Mouse (Mus musculus) forebrain, postnatal 0 days (tissue): Measurements from ENCODE around the gene Otos. TPM values are rescaled to one million over a fixed set of nuclear protein-coding genes. Genes with fewer than 3 reads are reported as not detected.

Source experiments
- ATAC-seq: fragments of 200-750 bp; cut with Nextera tagmentation; 2 replicates; pipeline ENCODE4 v1.8.0; 2017; ENCODE audit warnings: mild to moderate bottlenecking, moderate library complexity
- DNase-seq: peaks from one replicate; pipeline ENCODE4 v3.0.0-alpha.2; 2015
- H3K27ac ChIP-seq: fragments of 300-500 bp; sonication (generic); 2 replicates; pipeline ENCODE4 v1.5.1; 2014; ENCODE audit warnings: low read depth, mild to moderate bottlenecking, antibody characterized with exemption, low read length, moderate library complexity, mixed read lengths
- H3K27me3 ChIP-seq: fragments of 300-500 bp; sonication (generic); 2 replicates; pipeline ENCODE4 v1.6.1; 2014; ENCODE audit warnings: mild to moderate bottlenecking, low read length, mixed read lengths; ENCODE audit not compliant: insufficient read depth
- H3K36me3 ChIP-seq: fragments of 300-500 bp; sonication (generic); 2 replicates; pipeline ENCODE4 v1.6.1; 2014; ENCODE audit warnings: mild to moderate bottlenecking, moderate library complexity; ENCODE audit not compliant: insufficient read depth
- H3K4me1 ChIP-seq: fragments of 300-500 bp; sonication (generic); 2 replicates; pipeline ENCODE4 v1.6.1; 2014; ENCODE audit warnings: antibody characterized with exemption; ENCODE audit not compliant: insufficient read depth
- H3K4me2 ChIP-seq: fragments of 300-500 bp; sonication (generic); 2 replicates; pipeline ENCODE4 v1.6.1; 2014; ENCODE audit warnings: low read depth, mild to moderate bottlenecking, moderate library complexity
- H3K4me3 ChIP-seq: fragments of 300-500 bp; sonication (generic); 2 replicates; pipeline ENCODE4 v1.5.1; 2014; ENCODE audit warnings: low read depth, low read length, mixed read lengths
- H3K9ac ChIP-seq: fragments of 300-500 bp; sonication (generic); 2 replicates; pipeline ENCODE4 v1.6.1; 2014; ENCODE audit warnings: mild to moderate bottlenecking
- H3K9me3 ChIP-seq: fragments of 300-500 bp; sonication (generic); 2 replicates; pipeline ENCODE4 v1.6.1; 2016; ENCODE audit warnings: low read length
- CTCF ChIP-seq: sonication (generic); IDR thresholded peaks from 2 replicates; pipeline ENCODE4 v1.5.1; 2016; ENCODE audit warnings: antibody characterized with exemption, control low read depth, low read depth
- WGBS: fragments of 180-500 bp; shearing (Covaris S2); extraction: QIAGEN DNeasy Blood & Tissue Kit; methylation state at CpG from one replicate; pipeline ENCODE4 v1.1.7; 2014; 5-methylcytosine and 5-hydroxymethylcytosine counted together
- polyA plus RNA-seq: library from polyadenylated mRNA; unstranded; fragments of >200 nt; fragmentation: Nextera tagmentation; extraction: Ambion mirVana; gene quantifications from 2 replicates; pipeline ENCODE4 v1.2.1, GENCODE M21; 2015
- total RNA-seq: library from RNA; depleted of rRNA; stranded (reverse); fragments of >200 nt; gene quantifications from 2 replicates; pipeline ENCODE4 v1.2.3, GENCODE M21; 2014; rRNA removed

Gene Otos
- total and polyA plus RNA-seq, 2 experiments from 2014 or later, result 0.92 TPM; not detected in 1

- DNase-seq (no peak), ATAC-seq (no peak)
- TF ChIP-seq CTCF, result no peak
- no peaks in the 10 kb centered on the region for H3K9me3 ChIP-seq
- H3K4me3 ChIP-seq, result no peak overlapping the region
- no peaks in the 10 kb centered on the region for H3K4me1 ChIP-seq
- H3K27me3 ChIP-seq, result no peaks in the 10 kb centered on the region
- WGBS, result 71% methylated on average over 1 of the region's 1 CpGs
- H3K9ac ChIP-seq, result no peak overlapping the region
- no peak overlapping the region for H3K4me2 ChIP-seq
- H3K36me3 ChIP-seq, result no peaks in the 10 kb centered on the region
- no peak overlapping the region for H3K27ac ChIP-seq
These were observed 32.6 kb downstream of the Otos start for GRCm38 (mm10) chr1:92616046-92616445.

- Histone ChIP-seq H3K27me3 (no peaks in the 10 kb centered on the region), H3K4me3 (no peak overlapping the region), H3K4me2 (no peak overlapping the region), H3K9ac (no peak overlapping the region), H3K9me3 (no peaks in the 10 kb centered on the region), H3K4me1 (no peaks in the 10 kb centered on the region), H3K27ac (no peak overlapping the region), H3K36me3 (no peaks in the 10 kb centered on the region)
- ATAC-seq (no peak; the same call in 1 of the 2 replicates), DNase-seq (peak; percentile 61)
- peak; percentile 73 for TF ChIP-seq CTCF
- 13% methylated on average over 1 of the region's 1 CpGs for WGBS
These were observed 34.1 kb downstream of the Otos start for GRCm38 (mm10) chr1:92614516-92614915.

GRCm38 (mm10) chr1:92613175-92613574, 35.5 kb downstream of the Otos start:
- DNase-seq, result no peak
- no peak for ATAC-seq

GRCm38 (mm10) chr1:92611008-92611407, 37.6 kb downstream of the Otos start:
- DNase-seq, result peak; percentile 79
- peak; percentile 88 for TF ChIP-seq CTCF
- H3K4me3 ChIP-seq, result no peak overlapping the region
- H3K4me2 ChIP-seq, result no peak overlapping the region
- H3K27ac ChIP-seq, result no peak overlapping the region
- H3K4me1 ChIP-seq, result no peaks in the 10 kb centered on the region
- peak; percentile 50; the same call in 1 of the 2 replicates for ATAC-seq
- H3K9me3 ChIP-seq, result no peaks in the 10 kb centered on the region
- WGBS, result 3% methylated on average over 5 of the region's 5 CpGs
- H3K36me3 ChIP-seq, result no peaks in the 10 kb centered on the region
- H3K27me3 ChIP-seq, result no peaks in the 10 kb centered on the region
- H3K9ac ChIP-seq, result no peak overlapping the region

More at GRCm38 (mm10) chr1:92613175-92613574, 35.5 kb downstream of the Otos start:
- no peak overlapping the region for H3K4me2 ChIP-seq
- H3K9me3 ChIP-seq, result no peaks in the 10 kb centered on the region
- no peak overlapping the region for H3K27ac ChIP-seq
- H3K9ac ChIP-seq, result no peak overlapping the region
- no peak for TF ChIP-seq CTCF
- 27% methylated on average over 4 of the region's 4 CpGs for WGBS
- no peaks in the 10 kb centered on the region for H3K27me3 ChIP-seq
- no peaks in the 10 kb centered on the region for H3K4me1 ChIP-seq
- no peak overlapping the region for H3K4me3 ChIP-seq
- no peaks in the 10 kb centered on the region for H3K36me3 ChIP-seq

GRCm38 (mm10) chr1:92607711-92608110, 40.9 kb downstream of the Otos start:
- ATAC-seq (no peak), DNase-seq (no peak)
- 74% methylated on average over 4 of the region's 4 CpGs for WGBS
- H3K4me1 ChIP-seq, result no peaks in the 10 kb centered on the region
- no peak overlapping the region for H3K9ac ChIP-seq
- H3K27me3 ChIP-seq, result no peaks in the 10 kb centered on the region
- H3K36me3 ChIP-seq, result no peaks in the 10 kb centered on the region
- no peak overlapping the region for H3K4me3 ChIP-seq
- no peak overlapping the region for H3K27ac ChIP-seq
- TF ChIP-seq CTCF, result no peak
- no peak overlapping the region for H3K4me2 ChIP-seq
- no peaks in the 10 kb centered on the region for H3K9me3 ChIP-seq

- H3K27ac ChIP-seq, result no peak within 1 kb of the TSS
- H3K4me1 ChIP-seq, result no peaks in the 10 kb centered on the region
- no peak for TF ChIP-seq CTCF
- no peak for DNase-seq
- ATAC-seq, result no peak
- H3K4me3 ChIP-seq, result no peak within 1 kb of the TSS
- no peaks in the 10 kb centered on the region for H3K9me3 ChIP-seq
- no peaks in the 10 kb centered on the region for H3K36me3 ChIP-seq
- H3K27me3 ChIP-seq, result no peaks in the 10 kb centered on the region
- no peak within 1 kb of the TSS for H3K9ac ChIP-seq
- WGBS, result 97% methylated on average over 1 of the region's 1 CpGs
- H3K4me2 ChIP-seq, result no peak within 1 kb of the TSS
These were observed 43.2 kb downstream of the Otos start, which contains the start of gene Olfr1410 for GRCm38 (mm10) chr1:92605482-92605881. Gene Olfr1410 (plus strand): TSS chr1:92605782.

GRCm38 (mm10) chr1:92596019-92596418, 52.6 kb downstream of the Otos start:
- ATAC-seq (no peak), DNase-seq (no peak)
- Histone ChIP-seq H3K36me3 (no peaks in the 10 kb centered on the region), H3K9me3 (no peaks in the 10 kb centered on the region), H3K27me3 (no peaks in the 10 kb centered on the region), H3K9ac (no peak overlapping the region), H3K4me3 (no peak overlapping the region), H3K27ac (no peak overlapping the region), H3K4me1 (no peaks in the 10 kb centered on the region), H3K4me2 (no peak overlapping the region)
- WGBS, result 89% methylated on average over 3 of the region's 3 CpGs
- no peak for TF ChIP-seq CTCF

Other genes with a start within 250 kb of the Otos start
- gene Ndufa10, start 175.0 kb downstream of the Otos start, total RNA-seq, result 181 and 182 TPM in 2 replicates
- 335 and 345 TPM in 2 replicates for gene Ndufa10, start 175.0 kb downstream of the Otos start, polyA plus RNA-seq
- not detected in 2 replicates for gene Olfr1416, start 163.7 kb downstream of the Otos start, total RNA-seq
- not detected in 2 replicates for gene Olfr1416, start 163.7 kb downstream of the Otos start, polyA plus RNA-seq
- gene Olfr1415, start 152.7 kb downstream of the Otos start, total RNA-seq, result not detected in 2 replicates
- gene Olfr1415, start 152.7 kb downstream of the Otos start, polyA plus RNA-seq, result not detected in 2 replicates
- gene Olfr1414, start 130.2 kb downstream of the Otos start, total RNA-seq, result not detected in 2 replicates
- not detected in 2 replicates for gene Olfr1414, start 130.2 kb downstream of the Otos start, polyA plus RNA-seq
- gene Olfr1413, start 77.5 kb downstream of the Otos start, total RNA-seq, result not detected in 2 replicates
- gene Olfr1413, start 77.5 kb downstream of the Otos start, polyA plus RNA-seq, result not detected in 2 replicates
- not detected in 2 replicates for gene Olfr1412, start 63.1 kb downstream of the Otos start, total RNA-seq
- gene Olfr1412, start 63.1 kb downstream of the Otos start, polyA plus RNA-seq, result not detected in 2 replicates
- not detected in 2 replicates for gene Olfr1411, start 54.4 kb downstream of the Otos start, total RNA-seq
- not detected in 2 replicates for gene Olfr1411, start 54.4 kb downstream of the Otos start, polyA plus RNA-seq
- gene Olfr1410, start 43.1 kb downstream of the Otos start, total RNA-seq, result not detected in 2 replicates
- not detected in 2 replicates for gene Olfr1410, start 43.1 kb downstream of the Otos start, polyA plus RNA-seq
- not detected in 2 replicates for gene Olfr12, start 31.1 kb downstream of the Otos start, total RNA-seq
- not detected in 2 replicates for gene Olfr12, start 31.1 kb downstream of the Otos start, polyA plus RNA-seq
- gene Cops9, start 6.9 kb downstream of the Otos start, total RNA-seq, result 202 and 291 TPM in 2 replicates
- 569 and 710 TPM in 2 replicates for gene Cops9, start 6.9 kb downstream of the Otos start, polyA plus RNA-seq
- gene Gpc1, start 182.8 kb upstream of the Otos start, total RNA-seq, result 132 and 173 TPM in 2 replicates
- 47.4 and 52.8 TPM in 2 replicates for gene Gpc1, start 182.8 kb upstream of the Otos start, polyA plus RNA-seq